Mouse (Mus musculus) heart, embryonic 13.5 days (tissue): Measurements from ENCODE around the gene Itgam. TPM values are rescaled to one million over a fixed set of nuclear protein-coding genes. Genes with fewer than 3 reads are reported as not detected.

Experiments used
- ATAC-seq: fragments of 200-750 bp; cut with Nextera tagmentation; 2 replicates; pipeline ENCODE4 v1.8.0; 2017; ENCODE audit warnings: moderate TSS enrichment; ENCODE audit not compliant: insufficient number of reproducible peaks, low FRiP score, low TSS enrichment; ENCODE audit errors: extremely low read depth
- H3K27ac ChIP-seq: fragments of 300-500 bp; sonication (generic); replicated peaks from 2 replicates; pipeline ENCODE4 v1.5.1; 2015; ENCODE audit warnings: moderate library complexity, mild to moderate bottlenecking, inconsistent platforms
- H3K27me3 ChIP-seq: fragments of 300-500 bp; sonication (generic); replicated peaks from 2 replicates; pipeline ENCODE4 v1.6.1; 2015; ENCODE audit warnings: mild to moderate bottlenecking, inconsistent platforms
- H3K36me3 ChIP-seq: fragments of 300-500 bp; sonication (generic); 2 replicates; pipeline ENCODE4 v1.6.1; 2015; ENCODE audit warnings: mild to moderate bottlenecking, inconsistent platforms
- H3K4me1 ChIP-seq: fragments of 300-500 bp; sonication (generic); 2 replicates; pipeline ENCODE4 v1.6.1; 2015; ENCODE audit warnings: inconsistent platforms
- H3K4me2 ChIP-seq: fragments of 300-500 bp; sonication (generic); 2 replicates; pipeline ENCODE4 v1.6.1; 2015; ENCODE audit warnings: inconsistent platforms, mild to moderate bottlenecking, moderate library complexity
- H3K4me3 ChIP-seq: fragments of 300-500 bp; sonication (generic); 2 replicates; pipeline ENCODE4 v1.5.1; 2015; ENCODE audit warnings: moderate library complexity, mild to moderate bottlenecking, inconsistent platforms
- H3K9ac ChIP-seq: fragments of 300-500 bp; sonication (generic); 2 replicates; pipeline ENCODE4 v1.6.1; 2015; ENCODE audit warnings: inconsistent platforms, mild to moderate bottlenecking, moderate library complexity
- H3K9me3 ChIP-seq: fragments of 300-500 bp; sonication (generic); 2 replicates; pipeline ENCODE4 v1.6.1; 2016; ENCODE audit warnings: inconsistent platforms
- WGBS: fragments of 180-500 bp; shearing (Covaris S2); methylation state at CpG from one replicate; pipeline ENCODE4 v1.1.7; 2015; ENCODE audit warnings: mixed read lengths; 5-methylcytosine and 5-hydroxymethylcytosine counted together
- polyA plus RNA-seq: library from polyadenylated mRNA; unstranded; fragments of >200 nt; fragmentation: Nextera tagmentation; extraction: Ambion mirVana; gene quantifications from 2 replicates; pipeline ENCODE4 v1.2.1, GENCODE M21; 2015

Gene Itgam
- polyA plus RNA-seq, 1 experiment from 2014 or later, result 0.51 TPM

- ATAC-seq, result no peak
- Histone ChIP-seq H3K27me3 (no peaks in the 10 kb centered on the region), H3K4me3 (no peak overlapping the region), H3K27ac (no peak overlapping the region), H3K4me1 (no peaks in the 10 kb centered on the region), H3K9me3 (no peaks in the 10 kb centered on the region), H3K9ac (no peak overlapping the region), H3K36me3 (no peaks in the 10 kb centered on the region), H3K4me2 (no peak overlapping the region)
- WGBS, result 45% methylated on average over 4 of the region's 4 CpGs
Observed at GRCm38 (mm10) chr7:128105246-128105645, 42.8 kb downstream of the Itgam start.

GRCm38 (mm10) chr7:128107462-128107861 lies 45.0 kb downstream of the Itgam start:
- H3K4me3 ChIP-seq, result no peak overlapping the region
- H3K27me3 ChIP-seq, result no peaks in the 10 kb centered on the region
- no peaks in the 10 kb centered on the region for H3K36me3 ChIP-seq
- WGBS, result 78% methylated on average over 7 of the region's 7 CpGs
- no peaks in the 10 kb centered on the region for H3K9me3 ChIP-seq
- no peak overlapping the region for H3K4me2 ChIP-seq
- no peaks in the 10 kb centered on the region for H3K4me1 ChIP-seq
- no peak overlapping the region for H3K27ac ChIP-seq
- ATAC-seq, result no peak
- H3K9ac ChIP-seq, result no peak overlapping the region

GRCm38 (mm10) chr7:128110314-128110713 lies 47.9 kb downstream of the Itgam start:
- no peak for ATAC-seq
- Histone ChIP-seq H3K4me1 (no peaks in the 10 kb centered on the region), H3K27ac (no peak overlapping the region), H3K36me3 (no peaks in the 10 kb centered on the region), H3K9me3 (no peaks in the 10 kb centered on the region), H3K9ac (no peak overlapping the region), H3K27me3 (no peaks in the 10 kb centered on the region), H3K4me3 (no peak overlapping the region), H3K4me2 (no peak overlapping the region)
- WGBS, result 57% methylated on average over 2 of the region's 2 CpGs

GRCm38 (mm10) chr7:128112131-128112530 lies 49.7 kb downstream of the Itgam start:
- Histone ChIP-seq H3K4me3 (no peak overlapping the region), H3K36me3 (no peaks in the 10 kb centered on the region), H3K4me1 (no peaks in the 10 kb centered on the region), H3K9me3 (no peaks in the 10 kb centered on the region), H3K4me2 (no peak overlapping the region), H3K27ac (no peak overlapping the region), H3K27me3 (no peaks in the 10 kb centered on the region), H3K9ac (no peak overlapping the region)
- no peak for ATAC-seq
- 80% methylated on average over 11 of the region's 11 CpGs for WGBS

GRCm38 (mm10) chr7:128114371-128115105 lies 52.1 kb downstream of the Itgam start:
- 85% methylated on average over 11 of the region's 11 CpGs for WGBS
- no peak for ATAC-seq
- H3K36me3 ChIP-seq, result no peaks in the 10 kb centered on the region
- H3K4me1 ChIP-seq, result no peaks in the 10 kb centered on the region
- no peak overlapping the region for H3K4me2 ChIP-seq
- no peak overlapping the region for H3K9ac ChIP-seq
- no peak overlapping the region for H3K27ac ChIP-seq
- H3K4me3 ChIP-seq, result no peak overlapping the region
- H3K9me3 ChIP-seq, result no peaks in the 10 kb centered on the region
- no peaks in the 10 kb centered on the region for H3K27me3 ChIP-seq

- Histone ChIP-seq H3K4me1 (no peaks in the 10 kb centered on the region), H3K9me3 (no peaks in the 10 kb centered on the region), H3K4me2 (no peak overlapping the region), H3K27ac (no peak overlapping the region), H3K4me3 (no peak overlapping the region), H3K9ac (no peak overlapping the region), H3K36me3 (no peaks in the 10 kb centered on the region), H3K27me3 (no peaks in the 10 kb centered on the region)
- ATAC-seq, result no peak
- 65% methylated on average over 5 of the region's 5 CpGs for WGBS
Observed at GRCm38 (mm10) chr7:128115211-128115958, 52.9 kb downstream of the Itgam start.

- no peaks in the 10 kb centered on the region for H3K27me3 ChIP-seq
- no peaks in the 10 kb centered on the region for H3K4me1 ChIP-seq
- WGBS, result 91% methylated on average over 5 of the region's 5 CpGs
- no peaks in the 10 kb centered on the region for H3K9me3 ChIP-seq
- no peak overlapping the region for H3K27ac ChIP-seq
- H3K4me2 ChIP-seq, result no peak overlapping the region
- no peak overlapping the region for H3K9ac ChIP-seq
- no peak overlapping the region for H3K4me3 ChIP-seq
- no peak for ATAC-seq
- no peaks in the 10 kb centered on the region for H3K36me3 ChIP-seq
Observed at GRCm38 (mm10) chr7:128116396-128116795, 54.0 kb downstream of the Itgam start.

GRCm38 (mm10) chr7:128119726-128120490 lies 57.5 kb downstream of the Itgam start:
- no peak for ATAC-seq
- Histone ChIP-seq H3K36me3 (no peaks in the 10 kb centered on the region), H3K4me3 (no peak overlapping the region), H3K9me3 (no peaks in the 10 kb centered on the region), H3K4me2 (no peak overlapping the region), H3K27me3 (no peaks in the 10 kb centered on the region), H3K9ac (no peak overlapping the region), H3K27ac (no peak overlapping the region), H3K4me1 (no peaks in the 10 kb centered on the region)
- 76% methylated on average over 6 of the region's 6 CpGs for WGBS

- Histone ChIP-seq H3K27ac (no peak within 1 kb of the TSS), H3K9me3 (no peaks in the 10 kb centered on the region), H3K9ac (no peak within 1 kb of the TSS), H3K27me3 (no peaks in the 10 kb centered on the region), H3K36me3 (no peaks in the 10 kb centered on the region), H3K4me2 (no peak within 1 kb of the TSS), H3K4me1 (peaks cover 25% of the 10 kb centered on the region), H3K4me3 (no peak within 1 kb of the TSS)
- ATAC-seq, result no peak
- 57% methylated on average over 8 of the region's 8 CpGs for WGBS
Observed at GRCm38 (mm10) chr7:128128741-128129720, 66.6 kb downstream of the Itgam start, which contains the start of gene Itgax. TSS of gene Itgax (plus strand) at chr7:128129547.

GRCm38 (mm10) chr7:128132148-128132547 lies 69.7 kb downstream of the Itgam start:
- no peaks in the 10 kb centered on the region for H3K27me3 ChIP-seq
- peaks cover 28% of the 10 kb centered on the region for H3K4me1 ChIP-seq
- no peaks in the 10 kb centered on the region for H3K36me3 ChIP-seq
- peaks cover 2% of the 10 kb centered on the region; the same call in 1 of the 2 replicates for H3K9me3 ChIP-seq
- no peak overlapping the region for H3K27ac ChIP-seq
- no peak overlapping the region for H3K4me2 ChIP-seq
- no peak for ATAC-seq
- no peak overlapping the region for H3K9ac ChIP-seq
- 45% methylated on average over 5 of the region's 5 CpGs for WGBS
- no peak overlapping the region for H3K4me3 ChIP-seq
